Mouse (Mus musculus) embryonic fibroblast, embryonic 13.5 days (primary cell): ENCODE measurements around the gene Fscn2.

Source experiments
- CTCF ChIP-seq: IDR thresholded peaks from 2 replicates; pipeline ENCODE4 v1.5.1; 2011; ENCODE audit warnings: mild to moderate bottlenecking, control low read depth, low read length, moderate library complexity, borderline replicate concordance; ENCODE audit not compliant: insufficient read depth
- POLR2A ChIP-seq: IDR thresholded peaks from 2 replicates; pipeline ENCODE4 v1.6.1; 2011; ENCODE audit warnings: low read depth, mild to moderate bottlenecking, control low read depth, low read length, moderate library complexity

DNA sequence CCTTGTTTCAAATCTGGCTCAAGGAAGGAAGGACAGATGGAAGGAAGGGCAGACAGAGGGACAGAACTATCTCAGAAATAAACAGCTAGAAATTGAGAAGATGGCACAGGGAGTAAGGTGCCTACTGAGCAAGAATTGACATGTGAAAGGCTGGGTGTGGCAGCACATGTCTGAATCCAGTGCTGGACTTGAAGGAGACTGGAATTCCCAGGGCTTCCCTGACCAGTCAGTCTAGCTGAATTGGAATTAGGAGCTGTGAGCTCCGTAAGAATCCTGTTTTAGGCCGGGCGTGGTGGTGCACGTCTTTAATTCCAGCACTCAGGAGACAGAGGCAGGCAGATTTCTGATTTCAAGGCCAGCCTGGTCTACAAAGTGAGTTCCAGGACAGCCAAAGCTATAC lies 19.7 kb upstream of the Fscn2 start:
- TF ChIP-seq CTCF (no peak), POLR2A (no peak)
